Mouse (Mus musculus) heart, postnatal 0 days (tissue): Measurements from ENCODE around the gene Tent2. TPM values are rescaled to one million over a fixed set of nuclear protein-coding genes. Genes with fewer than 3 reads are reported as not detected.
"Not testable (repeated sequence)": the region's sequence is repeated elsewhere in the genome, so short reads cannot be mapped to it uniquely, and the experiment has no call there.

Source experiments
- ATAC-seq: fragments of 200-750 bp; cut with Nextera tagmentation; 2 replicates; pipeline ENCODE4 v1.8.0; 2017; ENCODE audit warnings: low read depth, moderate number of reproducible peaks, moderate library complexity; ENCODE audit not compliant: insufficient read depth
- DNase-seq: peaks from one replicate; pipeline ENCODE4 v3.0.0-alpha.2; 2016; ENCODE audit warnings: low spot score
- H3K27ac ChIP-seq: fragments of 300-500 bp; sonication (generic); 2 replicates; pipeline ENCODE4 v1.5.1; 2014; ENCODE audit warnings: low read depth, mild to moderate bottlenecking
- H3K27me3 ChIP-seq: fragments of 300-500 bp; sonication (generic); 2 replicates; pipeline ENCODE4 v1.6.1; 2014; ENCODE audit warnings: low read length, mixed read lengths; ENCODE audit not compliant: control insufficient read depth, insufficient read depth
- H3K36me3 ChIP-seq: fragments of 300-500 bp; sonication (generic); replicated peaks from 2 replicates; pipeline ENCODE4 v1.6.1; 2014; ENCODE audit warnings: low read length, mixed read lengths; ENCODE audit not compliant: control insufficient read depth, insufficient read depth
- H3K4me1 ChIP-seq: fragments of 300-500 bp; sonication (generic); 2 replicates; pipeline ENCODE4 v1.6.1; 2014; ENCODE audit warnings: antibody characterized with exemption; ENCODE audit not compliant: control insufficient read depth, insufficient read depth
- H3K4me2 ChIP-seq: fragments of 300-500 bp; sonication (generic); 2 replicates; pipeline ENCODE4 v1.6.1; 2014; ENCODE audit warnings: low read depth, mild to moderate bottlenecking, low read length, moderate library complexity
- H3K4me3 ChIP-seq: fragments of 300-500 bp; sonication (generic); 2 replicates; pipeline ENCODE4 v1.5.1; 2014; ENCODE audit warnings: low read depth, low read length
- H3K9ac ChIP-seq: fragments of 300-500 bp; sonication (generic); replicated peaks from 2 replicates; pipeline ENCODE4 v1.6.1; 2014; ENCODE audit warnings: low read depth, low read length, mixed read lengths
- H3K9me3 ChIP-seq: fragments of 300-500 bp; sonication (generic); replicated peaks from 2 replicates; pipeline ENCODE4 v1.6.1; 2016; ENCODE audit warnings: low read length; ENCODE audit not compliant: control insufficient read depth
- CTCF ChIP-seq: IDR thresholded peaks from 2 replicates; pipeline ENCODE4 v1.5.1; 2016; ENCODE audit warnings: antibody characterized with exemption, control low read depth, low read depth
- EP300 ChIP-seq: IDR thresholded peaks from 2 replicates; pipeline ENCODE4 v1.6.1; 2016; ENCODE audit warnings: antibody characterized with exemption, low read depth
- WGBS: fragments of 180-500 bp; shearing (Covaris S2); extraction: QIAGEN DNeasy Blood & Tissue Kit; methylation state at CpG from one replicate; pipeline ENCODE4 v1.1.7; 2014; 5-methylcytosine and 5-hydroxymethylcytosine counted together
- polyA plus RNA-seq: library from polyadenylated mRNA; unstranded; fragments of >200 nt; fragmentation: Nextera tagmentation; extraction: Ambion mirVana; gene quantifications from 2 replicates; pipeline ENCODE4 v1.2.1, GENCODE M21; 2015
- total RNA-seq: library from RNA; depleted of rRNA; stranded (reverse); fragments of >200 nt; gene quantifications from 2 replicates; pipeline ENCODE4 v1.2.3, GENCODE M21; 2014; ENCODE audit warnings: low replicate concordance

Tent2 gene
- total and polyA plus RNA-seq, 2 experiments from 2014 or later, result 19.2 to 34.0 TPM

DNA sequence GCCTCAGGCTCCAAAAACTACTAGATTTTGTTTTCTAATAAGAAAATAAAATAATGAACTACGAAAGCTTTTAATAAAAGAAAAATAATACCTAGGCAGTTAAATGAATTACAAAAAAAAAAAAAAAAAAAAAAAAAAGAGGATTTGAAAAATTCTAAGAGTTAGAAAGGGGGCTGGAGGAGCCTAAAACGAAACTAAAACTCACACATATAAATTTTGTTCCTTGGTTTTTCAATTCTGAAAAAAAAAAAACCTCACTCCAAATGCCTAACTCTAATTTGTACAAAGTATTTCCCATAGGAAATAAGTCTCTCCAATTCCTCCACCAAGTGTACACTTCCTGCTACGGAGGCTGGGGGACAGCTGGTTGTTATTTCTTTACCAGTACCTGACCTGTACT, 3.4 kb downstream of the Tent2 start:
- no peaks in the 10 kb centered on the region for H3K27me3 ChIP-seq
- DNase-seq (no peak), ATAC-seq (no peak)
- H3K4me1 ChIP-seq, result peaks cover 20% of the 10 kb centered on the region; the same call in 1 of the 2 replicates
- H3K4me2 ChIP-seq, result no peak overlapping the region
- TF ChIP-seq CTCF (no peak), EP300 (no peak)
- H3K27ac ChIP-seq, result no peak overlapping the region
- H3K4me3 ChIP-seq, result no peak overlapping the region
- 76% methylated on average over 3 of the region's 3 CpGs for WGBS
- H3K9ac ChIP-seq, result no peak overlapping the region
- H3K9me3 ChIP-seq, result no peaks in the 10 kb centered on the region
- peaks cover 5% of the 10 kb centered on the region; the same call in 1 of the 2 replicates for H3K36me3 ChIP-seq

DNA sequence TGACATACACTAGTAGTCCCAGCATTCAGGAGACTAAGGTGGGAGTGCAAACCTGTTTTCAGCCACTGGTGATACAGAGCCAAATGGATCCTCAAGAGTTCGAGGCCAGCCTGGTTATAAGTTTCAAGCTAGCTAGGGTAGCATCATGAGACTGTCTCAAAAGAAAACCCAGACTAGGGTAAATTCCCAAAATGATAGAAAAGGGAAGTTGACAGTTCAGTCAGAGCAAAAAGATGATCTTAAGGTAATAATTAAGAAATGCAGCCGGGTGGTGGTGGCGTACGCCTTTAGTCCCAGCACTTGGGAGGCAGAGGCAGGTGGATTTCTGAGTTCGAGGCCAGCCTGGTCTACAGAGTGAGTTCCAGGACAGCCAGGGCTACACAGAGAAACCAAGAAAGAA, 4.4 kb downstream of the Tent2 start:
- H3K27me3 ChIP-seq, DNase-seq, H3K9ac ChIP-seq, H3K27ac ChIP-seq, H3K4me2 ChIP-seq, ATAC-seq, H3K9me3 ChIP-seq, H3K4me3 ChIP-seq: not testable (repeated sequence)
- peaks cover 12% of the 10 kb centered on the region for H3K36me3 ChIP-seq
- WGBS, result 91% methylated on average over 5 of the region's 5 CpGs
- peaks cover 20% of the 10 kb centered on the region; the same call in 1 of the 2 replicates for H3K4me1 ChIP-seq

DNA sequence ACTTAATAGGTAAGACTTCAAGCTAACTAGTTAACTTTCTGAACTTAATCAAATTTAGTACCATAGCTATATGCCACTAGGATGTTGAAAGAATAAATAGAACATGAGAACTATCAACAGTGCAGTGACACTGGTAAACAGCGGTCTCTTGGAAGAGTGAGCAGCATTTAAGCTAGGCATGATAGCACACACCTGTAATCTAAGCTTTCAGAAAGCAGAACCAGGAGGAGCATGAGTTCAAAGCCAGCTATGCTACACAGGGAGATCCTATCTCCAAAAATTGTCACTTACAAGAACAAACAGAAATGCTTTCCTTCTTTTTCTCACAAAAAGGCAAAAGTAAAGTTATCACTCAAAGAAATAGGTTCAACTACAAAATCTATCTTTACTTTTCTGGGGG, 11.8 kb downstream of the Tent2 start:
- Histone ChIP-seq H3K9ac (no peak overlapping the region), H3K4me2 (no peak overlapping the region), H3K4me3 (no peak overlapping the region), H3K27me3 (no peaks in the 10 kb centered on the region), H3K27ac (no peak overlapping the region), H3K9me3 (no peaks in the 10 kb centered on the region), H3K4me1 (no peaks in the 10 kb centered on the region), H3K36me3 (peaks cover 14% of the 10 kb centered on the region)
- ATAC-seq (no peak), DNase-seq (no peak)
- TF ChIP-seq EP300, result no peak
- no peak for TF ChIP-seq CTCF
- 98% methylated on average over 1 of the region's 1 CpGs for WGBS

DNA sequence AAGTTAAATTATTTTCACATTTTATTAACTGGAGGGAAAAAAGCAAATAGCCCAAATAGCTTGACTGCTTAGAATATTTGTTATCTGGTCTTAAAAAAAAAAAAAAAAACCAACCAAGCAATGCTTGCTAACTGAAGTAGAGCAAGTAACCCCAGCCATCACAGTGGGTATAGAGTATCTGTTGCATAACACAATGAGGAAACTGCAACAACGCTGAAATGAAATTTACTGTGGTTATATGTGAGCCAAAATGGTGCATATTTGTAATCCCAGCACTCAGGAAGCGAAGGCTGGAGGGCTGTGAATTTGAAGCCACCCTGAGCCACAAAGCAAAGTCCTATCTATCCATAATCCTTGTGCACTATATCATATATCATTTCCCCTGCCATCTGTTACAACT, 12.7 kb downstream of the Tent2 start:
- H3K4me3 ChIP-seq, result no peak overlapping the region
- H3K27ac ChIP-seq, result no peak overlapping the region
- peaks cover 13% of the 10 kb centered on the region for H3K36me3 ChIP-seq
- WGBS, result 86% methylated on average over 2 of the region's 2 CpGs
- ATAC-seq (no peak), DNase-seq (no peak)
- H3K9me3 ChIP-seq, result no peaks in the 10 kb centered on the region
- H3K27me3 ChIP-seq, result no peaks in the 10 kb centered on the region
- no peak overlapping the region for H3K4me2 ChIP-seq
- TF ChIP-seq CTCF, result no peak
- TF ChIP-seq EP300, result no peak
- no peaks in the 10 kb centered on the region for H3K4me1 ChIP-seq
- no peak overlapping the region for H3K9ac ChIP-seq

DNA sequence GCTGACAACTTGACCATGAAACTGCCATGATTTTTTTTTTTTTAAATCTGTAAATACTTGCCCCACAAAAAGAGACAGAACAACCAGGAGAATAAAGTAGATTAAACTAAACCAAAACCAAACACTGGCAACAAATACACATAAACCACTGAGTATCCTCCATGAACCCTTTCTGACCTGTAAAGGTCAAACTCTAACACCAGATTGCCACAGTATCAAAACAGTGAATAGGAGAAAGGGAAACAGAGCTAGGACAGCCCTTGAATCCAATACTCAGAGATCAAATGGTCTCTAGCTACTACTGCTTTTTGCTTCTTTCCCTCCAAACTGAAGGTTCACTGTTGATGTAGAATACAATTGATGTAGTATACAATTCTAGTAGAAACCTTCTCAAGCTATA, 14.6 kb downstream of the Tent2 start:
- DNase-seq (no peak), ATAC-seq (no peak)
- Histone ChIP-seq H3K9me3 (no peaks in the 10 kb centered on the region), H3K4me3 (no peak overlapping the region), H3K27ac (no peak overlapping the region), H3K4me2 (no peak overlapping the region), H3K27me3 (no peaks in the 10 kb centered on the region), H3K9ac (no peak overlapping the region), H3K4me1 (no peaks in the 10 kb centered on the region), H3K36me3 (peaks cover 21% of the 10 kb centered on the region)
- TF ChIP-seq CTCF (no peak), EP300 (no peak)

- H3K4me1 ChIP-seq, result no peaks in the 10 kb centered on the region
- no peak overlapping the region for H3K9ac ChIP-seq
- DNase-seq (no peak), ATAC-seq (no peak)
- no peak overlapping the region for H3K4me2 ChIP-seq
- no peak overlapping the region for H3K4me3 ChIP-seq
- TF ChIP-seq EP300 (no peak), CTCF (no peak)
- no peak overlapping the region for H3K27ac ChIP-seq
- no peaks in the 10 kb centered on the region for H3K9me3 ChIP-seq
- peaks cover 28% of the 10 kb centered on the region for H3K36me3 ChIP-seq
- H3K27me3 ChIP-seq, result no peaks in the 10 kb centered on the region
- WGBS, result 71% methylated on average over 4 of the region's 4 CpGs
Measured at GRCm38 (mm10) chr13:93163303-93163702, 28.9 kb downstream of the Tent2 start.
